Mouse (Mus musculus): ENCODE results near the gene Gpr157. TPM values are rescaled to one million over a fixed set of nuclear protein-coding genes. Genes with fewer than 3 reads are reported as not detected.

The Gpr157 gene
- 0.72 and 1.1 TPM in 2 replicates for polyA plus RNA-seq (2015; fragmentation: Nextera tagmentation; extraction: Ambion mirVana)

DNA sequence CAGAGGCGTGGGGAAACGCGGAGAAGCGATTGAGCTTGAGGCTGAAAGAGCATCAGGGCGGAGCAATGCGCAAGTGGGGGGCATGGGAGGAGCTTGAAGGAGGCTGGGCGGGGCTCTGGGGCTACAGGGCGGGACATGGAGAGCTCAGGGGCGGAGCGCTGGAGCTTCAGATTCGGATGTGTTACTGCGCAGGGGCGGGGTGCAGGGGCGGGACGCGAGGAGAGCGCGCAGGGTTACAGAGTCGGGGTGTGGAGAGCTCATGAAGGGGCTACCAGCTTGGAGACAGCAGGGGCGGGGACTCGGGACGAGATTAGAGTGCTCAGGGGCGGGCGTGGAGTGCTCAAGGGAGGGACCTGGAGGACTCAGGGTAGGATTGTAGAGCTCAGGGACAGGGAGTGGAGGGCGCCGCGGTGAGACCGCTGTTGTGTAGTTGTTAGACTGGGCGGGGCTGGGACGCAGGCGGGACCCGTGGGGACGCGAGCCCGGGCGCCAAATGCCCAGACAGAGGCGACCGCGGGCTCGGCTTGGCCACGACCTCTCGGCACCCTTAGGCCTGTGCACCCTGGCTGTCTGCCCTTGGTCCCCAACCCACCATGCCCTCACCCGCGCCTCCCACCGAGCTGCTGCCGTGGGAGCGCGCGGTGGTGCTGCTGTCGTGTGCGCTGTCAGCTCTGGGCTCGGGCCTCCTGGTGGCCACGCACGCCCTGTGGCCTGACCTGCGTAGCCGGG lies at the start of gene Gpr157:
TSS of gene Gpr157 (plus strand) at position 205 of the 729 bp plus-strand sequence.

DNA sequence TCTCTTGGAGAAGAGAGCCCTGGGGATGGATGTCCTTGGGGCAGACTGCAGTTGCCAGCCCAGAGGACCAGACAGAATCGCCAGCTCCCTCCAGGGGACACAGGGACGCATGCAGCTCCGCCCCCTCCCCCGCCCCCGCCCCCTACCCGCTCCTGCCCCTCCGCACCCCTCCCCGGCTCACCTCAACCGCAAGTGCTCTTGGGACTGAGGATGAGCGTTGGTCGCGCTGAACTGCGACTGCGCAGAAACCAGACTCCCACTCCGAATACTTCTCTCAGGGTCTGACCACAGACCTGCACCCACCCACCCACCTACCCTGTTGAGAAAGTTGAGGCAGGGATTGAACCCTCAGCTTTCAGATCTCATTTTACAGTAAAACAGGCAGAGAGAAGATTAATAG lies 31.9 kb downstream of the Gpr157 start, which contains the start of gene Slc2a5:
TSS of gene Slc2a5 (plus strand) at position 229 of the 400 bp plus-strand sequence.

MicroRNA genes within 50 kb of the gene (microRNA counts, 519-probe panel; counts per million panel counts)
- microRNA mmu-miR-34a = 2,066 counts per million, percentile 7 among the panel's probes with 10 or more counts

Small RNAs within 50 kb of the gene (microRNA-seq; reads per million reads assigned to microRNA genes)
- 698 reads per million, percentile 72 among the genes with 10 or more reads in this experiment for gene Mir34a

Other genes starting within 250 kb of the Gpr157 start
- gene Spsb1, start 132.3 kb upstream of the Gpr157 start, polyA plus RNA-seq (2015; fragmentation: Nextera tagmentation; extraction: Ambion mirVana) = 9.2 and 9.6 TPM in 2 replicates
- gene H6pd, start 78.3 kb upstream of the Gpr157 start, polyA plus RNA-seq (2015; fragmentation: Nextera tagmentation; extraction: Ambion mirVana) = 3.2 and 4.2 TPM in 2 replicates
- 3.5 and 4.1 TPM in 2 replicates for gene Slc2a5, start 31.9 kb downstream of the Gpr157 start, polyA plus RNA-seq (2015; fragmentation: Nextera tagmentation; extraction: Ambion mirVana)
- not detected in 2 replicates for gene Slc2a7, start 61.6 kb downstream of the Gpr157 start, polyA plus RNA-seq (2015; fragmentation: Nextera tagmentation; extraction: Ambion mirVana)
- not detected in 2 replicates for gene Car6, start 114.0 kb downstream of the Gpr157 start, polyA plus RNA-seq (2015; fragmentation: Nextera tagmentation; extraction: Ambion mirVana)
- gene Eno1, start 149.4 kb downstream of the Gpr157 start, polyA plus RNA-seq (2015; fragmentation: Nextera tagmentation; extraction: Ambion mirVana) = 1,007 and 1,091 TPM in 2 replicates
- gene Rere, start 194.3 kb downstream of the Gpr157 start, polyA plus RNA-seq (2015; fragmentation: Nextera tagmentation; extraction: Ambion mirVana) = 29.6 and 29.7 TPM in 2 replicates

Measured in neural tube, postnatal 0 days (tissue).